Mouse (Mus musculus): Measurements from ENCODE around the gene Plekha7. TPM values are rescaled to one million over a fixed set of nuclear protein-coding genes. Genes with fewer than 3 reads are reported as not detected.

Plekha7 gene
- polyA plus RNA-seq, 1 experiment from 2014 or later: 17.4 TPM

- H3K4me2 ChIP-seq: no peak overlapping the region
- 75% methylated on average over 31 of the region's 31 CpGs for WGBS
- ATAC-seq (ENCODE audit: insufficient read depth, low FRiP score, low read depth): no peak
These were observed 173.5 kb downstream of the Plekha7 start for GRCm38 (mm10) chr7:116134413-116135292.

GRCm38 (mm10) chr7:116132078-116132477 lies 176.1 kb downstream of the Plekha7 start:
- WGBS: 5% methylated on average over 5 of the region's 5 CpGs
- no peak overlapping the region for H3K4me3 ChIP-seq (replicated peaks)
- H3K27ac ChIP-seq: no peak overlapping the region
- H3K4me2 ChIP-seq: no peak overlapping the region
- H3K4me1 ChIP-seq: no peaks in the 10 kb centered on the region
- ATAC-seq (ENCODE audit: insufficient read depth, low FRiP score, low read depth): no peak
- no peaks in the 10 kb centered on the region for H3K27me3 ChIP-seq (replicated peaks)
- no peaks in the 10 kb centered on the region for H3K36me3 ChIP-seq
- no peaks in the 10 kb centered on the region for H3K9me3 ChIP-seq
- no peak overlapping the region for H3K9ac ChIP-seq

More at GRCm38 (mm10) chr7:116134413-116135292, 173.5 kb downstream of the Plekha7 start:
- H3K4me3 ChIP-seq (replicated peaks): no peak overlapping the region
- no peak overlapping the region for H3K9ac ChIP-seq
- no peaks in the 10 kb centered on the region for H3K27me3 ChIP-seq (replicated peaks)
- no peaks in the 10 kb centered on the region for H3K4me1 ChIP-seq
- H3K36me3 ChIP-seq: no peaks in the 10 kb centered on the region
- H3K9me3 ChIP-seq: no peaks in the 10 kb centered on the region
- no peak overlapping the region for H3K27ac ChIP-seq

GRCm38 (mm10) chr7:116131390-116131789 lies 176.8 kb downstream of the Plekha7 start:
- Histone ChIP-seq H3K4me2 (no peak overlapping the region), H3K4me3 (replicated peaks) (no peak overlapping the region), H3K9ac (no peak overlapping the region), H3K36me3 (no peaks in the 10 kb centered on the region), H3K4me1 (no peaks in the 10 kb centered on the region), H3K9me3 (no peaks in the 10 kb centered on the region), H3K27me3 (replicated peaks) (no peaks in the 10 kb centered on the region), H3K27ac (no peak overlapping the region)
- no peak for ATAC-seq (ENCODE audit: insufficient read depth, low FRiP score, low read depth)
- 16% methylated on average over 4 of the region's 4 CpGs for WGBS

GRCm38 (mm10) chr7:116129374-116129773 lies 178.8 kb downstream of the Plekha7 start:
- H3K36me3 ChIP-seq: no peaks in the 10 kb centered on the region
- H3K4me1 ChIP-seq: no peaks in the 10 kb centered on the region
- H3K4me2 ChIP-seq: no peak overlapping the region
- 89% methylated on average over 10 of the region's 10 CpGs for whole genome bisulfite sequencing
- H3K9me3 ChIP-seq: no peaks in the 10 kb centered on the region
- H3K27ac ChIP-seq: no peak overlapping the region
- ATAC-seq (ENCODE audit: insufficient read depth, low FRiP score, low read depth): no peak
- H3K9ac ChIP-seq: no peak overlapping the region
- no peaks in the 10 kb centered on the region for H3K27me3 ChIP-seq (replicated peaks)
- no peak overlapping the region for H3K4me3 ChIP-seq (replicated peaks)

DNA sequence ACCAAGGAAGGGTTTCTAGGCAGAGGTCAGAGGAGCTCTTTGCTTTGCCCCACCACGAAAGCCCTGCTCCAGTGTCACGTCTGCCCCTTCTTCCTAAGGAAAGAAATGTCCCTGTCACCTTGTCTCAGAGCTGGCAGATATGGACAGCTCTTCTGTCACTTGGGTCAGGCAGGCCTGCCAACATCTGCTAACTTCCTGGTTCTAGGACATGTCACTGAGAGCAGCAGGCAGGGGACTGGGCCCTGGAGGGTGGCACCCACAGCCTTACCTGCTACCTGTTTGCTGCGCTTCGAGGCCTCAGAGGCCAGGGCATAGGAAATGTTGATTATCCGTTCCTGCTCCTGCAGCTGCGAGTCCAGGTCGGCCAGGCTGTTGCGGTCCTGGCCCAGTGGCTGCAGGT lies 179.9 kb downstream of the Plekha7 start:
- no peak overlapping the region for H3K4me2 ChIP-seq
- H3K4me3 ChIP-seq (replicated peaks): no peak overlapping the region
- no peak overlapping the region for H3K9ac ChIP-seq
- H3K4me1 ChIP-seq: no peaks in the 10 kb centered on the region
- no peak for ATAC-seq (ENCODE audit: insufficient read depth, low FRiP score, low read depth)
- no peaks in the 10 kb centered on the region for H3K27me3 ChIP-seq (replicated peaks)
- no peaks in the 10 kb centered on the region for H3K9me3 ChIP-seq
- H3K27ac ChIP-seq: no peak overlapping the region
- H3K36me3 ChIP-seq: no peaks in the 10 kb centered on the region
- 88% methylated on average over 8 of the region's 8 CpGs for WGBS

DNA sequence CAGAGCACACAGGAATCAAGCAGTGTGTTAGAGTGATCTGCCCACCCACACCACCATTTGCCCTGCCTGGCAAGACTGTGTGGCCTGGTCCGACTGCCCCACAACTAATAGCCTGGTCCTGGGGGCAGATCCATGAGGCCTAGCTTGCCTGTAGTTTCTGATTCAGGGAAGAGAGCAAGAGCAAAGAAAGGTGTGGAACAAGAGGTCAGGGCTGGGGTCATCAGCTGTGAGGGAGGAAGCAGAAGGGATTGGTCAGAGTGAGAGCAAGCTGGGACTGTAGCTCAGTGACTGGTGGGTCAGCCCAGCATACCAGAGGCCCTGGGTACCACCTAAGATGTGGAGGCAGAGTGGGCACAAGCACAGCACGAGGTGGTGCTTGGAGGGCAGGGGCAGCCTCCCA lies 181.1 kb downstream of the Plekha7 start:
- ATAC-seq (ENCODE audit: insufficient read depth, low FRiP score, low read depth): peak; percentile 49; the same call in 1 of the 2 replicates
- no peak overlapping the region for H3K4me2 ChIP-seq
- no peaks in the 10 kb centered on the region for H3K36me3 ChIP-seq
- 61% methylated on average over 2 of the region's 2 CpGs for WGBS
- H3K27ac ChIP-seq: no peak overlapping the region
- no peaks in the 10 kb centered on the region for H3K27me3 ChIP-seq (replicated peaks)
- no peaks in the 10 kb centered on the region for H3K9me3 ChIP-seq
- no peaks in the 10 kb centered on the region for H3K4me1 ChIP-seq
- H3K4me3 ChIP-seq (replicated peaks): no peak overlapping the region
- no peak overlapping the region for H3K9ac ChIP-seq

- H3K36me3 ChIP-seq: no peaks in the 10 kb centered on the region
- no peak for ATAC-seq (ENCODE audit: insufficient read depth, low FRiP score, low read depth)
- 0 out of 2 replicates have a peak, but pooled peaks cover 3% of the 10 kb centered on the region for H3K4me1 ChIP-seq
These were observed 182.5 kb downstream of the Plekha7 start for GRCm38 (mm10) chr7:116125671-116126070.

GRCm38 (mm10) chr7:116124057-116124456 lies 184.1 kb downstream of the Plekha7 start:
- WGBS: 88% methylated on average over 12 of the region's 12 CpGs
- H3K4me3 ChIP-seq (replicated peaks): no peak overlapping the region

More at GRCm38 (mm10) chr7:116125671-116126070, 182.5 kb downstream of the Plekha7 start:
- WGBS: 75% methylated on average over 7 of the region's 7 CpGs
- Histone ChIP-seq H3K27me3 (replicated peaks) (no peaks in the 10 kb centered on the region), H3K4me2 (no peak overlapping the region), H3K9ac (no peak overlapping the region), H3K4me3 (replicated peaks) (no peak overlapping the region), H3K9me3 (no peaks in the 10 kb centered on the region), H3K27ac (no peak overlapping the region)

DNA sequence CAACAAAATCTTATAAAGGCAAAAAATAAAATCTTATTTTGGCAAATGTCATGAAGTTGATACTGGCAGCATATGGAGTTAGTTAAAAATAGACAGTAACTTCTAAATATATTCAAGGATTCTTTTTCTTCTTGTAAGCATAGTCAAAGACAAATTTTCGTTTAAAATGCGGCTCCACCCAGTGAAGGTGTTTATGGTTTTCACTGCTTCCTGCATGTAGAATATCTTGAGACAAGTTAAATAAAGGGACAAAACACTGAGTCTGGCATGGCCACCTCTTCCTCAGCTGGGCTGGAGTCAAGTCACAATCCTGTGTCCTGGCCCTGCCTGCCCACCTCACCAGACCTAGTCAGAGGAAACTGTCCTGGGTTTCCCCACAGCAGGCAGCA lies 184.6 kb downstream of the Plekha7 start:
- H3K27ac ChIP-seq: no peak overlapping the region
- no peaks in the 10 kb centered on the region for H3K36me3 ChIP-seq
- no peaks in the 10 kb centered on the region for H3K27me3 ChIP-seq (replicated peaks)
- H3K9me3 ChIP-seq: no peaks in the 10 kb centered on the region
- H3K4me1 ChIP-seq: 0 out of 2 replicates have a peak, but pooled peaks cover 3% of the 10 kb centered on the region
- WGBS: 63% methylated on average over 2 of the region's 2 CpGs
- no peak overlapping the region for H3K4me2 ChIP-seq
- H3K9ac ChIP-seq: no peak overlapping the region
- no peak for ATAC-seq (ENCODE audit: insufficient read depth, low FRiP score, low read depth)
- no peak overlapping the region for H3K4me3 ChIP-seq (replicated peaks)

More at GRCm38 (mm10) chr7:116124057-116124456, 184.1 kb downstream of the Plekha7 start:
- 0 out of 2 replicates have a peak, but pooled peaks cover 3% of the 10 kb centered on the region for H3K4me1 ChIP-seq
- H3K9ac ChIP-seq: no peak overlapping the region
- no peaks in the 10 kb centered on the region for H3K27me3 ChIP-seq (replicated peaks)
- H3K9me3 ChIP-seq: no peaks in the 10 kb centered on the region
- H3K36me3 ChIP-seq: no peaks in the 10 kb centered on the region
- no peak overlapping the region for H3K4me2 ChIP-seq
- H3K27ac ChIP-seq: no peak overlapping the region
- ATAC-seq (ENCODE audit: insufficient read depth, low FRiP score, low read depth): no peak

DNA sequence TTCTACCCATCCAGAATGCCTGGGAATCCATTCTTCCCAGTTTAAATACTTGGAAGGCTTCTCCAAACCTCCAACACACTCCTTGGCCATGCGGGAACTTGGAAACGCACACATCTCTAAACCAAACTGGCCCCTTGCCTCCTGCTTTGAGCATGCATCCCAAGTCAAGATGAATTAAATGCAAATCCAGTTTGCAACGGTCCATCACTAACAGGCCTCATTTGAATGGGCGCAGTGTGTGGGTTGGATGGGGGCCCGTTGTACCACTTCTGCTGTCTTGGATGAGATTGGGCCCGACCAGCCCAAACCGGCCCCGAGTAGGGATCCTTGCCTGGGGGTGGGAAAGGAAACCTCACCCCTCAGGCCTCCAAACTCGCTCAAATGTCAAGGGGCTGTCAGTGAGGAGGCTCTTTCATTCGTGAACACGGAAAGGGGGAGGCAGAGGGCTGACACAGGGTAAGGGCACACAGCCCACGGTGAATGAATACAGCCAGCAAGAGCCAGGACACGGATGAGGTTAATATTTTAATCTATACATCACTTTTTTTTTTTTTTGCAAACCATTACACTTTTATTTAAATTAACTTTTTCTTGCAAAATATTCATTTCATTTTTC lies 185.1 kb downstream of the Plekha7 start:
- Histone ChIP-seq H3K36me3 (no peaks in the 10 kb centered on the region), H3K9ac (no peak overlapping the region), H3K4me1 (0 out of 2 replicates have a peak, but pooled peaks cover 3% of the 10 kb centered on the region), H3K4me3 (replicated peaks) (no peak overlapping the region), H3K9me3 (no peaks in the 10 kb centered on the region), H3K4me2 (no peak overlapping the region), H3K27me3 (replicated peaks) (no peaks in the 10 kb centered on the region), H3K27ac (no peak overlapping the region)
- WGBS: 67% methylated on average over 13 of the region's 13 CpGs
- ATAC-seq (ENCODE audit: insufficient read depth, low FRiP score, low read depth): no peak

GRCm38 (mm10) chr7:116121202-116121601 lies 187.0 kb downstream of the Plekha7 start:
- Histone ChIP-seq H3K27ac (no peak overlapping the region), H3K4me3 (replicated peaks) (no peak overlapping the region), H3K36me3 (no peaks in the 10 kb centered on the region), H3K4me1 (0 out of 2 replicates have a peak, but pooled peaks cover 3% of the 10 kb centered on the region), H3K9me3 (no peaks in the 10 kb centered on the region), H3K27me3 (replicated peaks) (no peaks in the 10 kb centered on the region), H3K4me2 (no peak overlapping the region), H3K9ac (no peak overlapping the region)
- WGBS: 57% methylated on average over 11 of the region's 11 CpGs
- no peak for ATAC-seq (ENCODE audit: insufficient read depth, low FRiP score, low read depth)

- Histone ChIP-seq H3K9me3 (no peaks in the 10 kb centered on the region), H3K9ac (no peak overlapping the region), H3K4me3 (replicated peaks) (no peak overlapping the region), H3K4me1 (0 out of 2 replicates have a peak, but pooled peaks cover 3% of the 10 kb centered on the region), H3K4me2 (no peak overlapping the region), H3K27me3 (replicated peaks) (no peaks in the 10 kb centered on the region), H3K27ac (no peak overlapping the region), H3K36me3 (no peaks in the 10 kb centered on the region)
- WGBS: 67% methylated on average over 4 of the region's 4 CpGs
- ATAC-seq (ENCODE audit: insufficient read depth, low FRiP score, low read depth): no peak
These were observed 187.4 kb downstream of the Plekha7 start for GRCm38 (mm10) chr7:116120737-116121136.

Measured in stomach, embryonic 15.5 days (tissue).